Mouse (Mus musculus) skeletal muscle tissue, postnatal 0 days (tissue): Measurements from ENCODE around the gene Cbx3. TPM values are rescaled to one million over a fixed set of nuclear protein-coding genes. Genes with fewer than 3 reads are reported as not detected.

Experiments
- polyA plus RNA-seq: library from polyadenylated mRNA; unstranded; fragments of >200 nt; fragmentation: Nextera tagmentation; extraction: Ambion mirVana; gene quantifications from 2 replicates; pipeline ENCODE4 v1.2.1, GENCODE M21; 2015

The Cbx3 gene
- polyA plus RNA-seq: 181 and 191 TPM in 2 replicates

GRCm38 (mm10) chr6:51470311-51471178, at the start of gene Cbx3:
Gene Cbx3 (plus strand): TSS chr6:51470360.

DNA sequence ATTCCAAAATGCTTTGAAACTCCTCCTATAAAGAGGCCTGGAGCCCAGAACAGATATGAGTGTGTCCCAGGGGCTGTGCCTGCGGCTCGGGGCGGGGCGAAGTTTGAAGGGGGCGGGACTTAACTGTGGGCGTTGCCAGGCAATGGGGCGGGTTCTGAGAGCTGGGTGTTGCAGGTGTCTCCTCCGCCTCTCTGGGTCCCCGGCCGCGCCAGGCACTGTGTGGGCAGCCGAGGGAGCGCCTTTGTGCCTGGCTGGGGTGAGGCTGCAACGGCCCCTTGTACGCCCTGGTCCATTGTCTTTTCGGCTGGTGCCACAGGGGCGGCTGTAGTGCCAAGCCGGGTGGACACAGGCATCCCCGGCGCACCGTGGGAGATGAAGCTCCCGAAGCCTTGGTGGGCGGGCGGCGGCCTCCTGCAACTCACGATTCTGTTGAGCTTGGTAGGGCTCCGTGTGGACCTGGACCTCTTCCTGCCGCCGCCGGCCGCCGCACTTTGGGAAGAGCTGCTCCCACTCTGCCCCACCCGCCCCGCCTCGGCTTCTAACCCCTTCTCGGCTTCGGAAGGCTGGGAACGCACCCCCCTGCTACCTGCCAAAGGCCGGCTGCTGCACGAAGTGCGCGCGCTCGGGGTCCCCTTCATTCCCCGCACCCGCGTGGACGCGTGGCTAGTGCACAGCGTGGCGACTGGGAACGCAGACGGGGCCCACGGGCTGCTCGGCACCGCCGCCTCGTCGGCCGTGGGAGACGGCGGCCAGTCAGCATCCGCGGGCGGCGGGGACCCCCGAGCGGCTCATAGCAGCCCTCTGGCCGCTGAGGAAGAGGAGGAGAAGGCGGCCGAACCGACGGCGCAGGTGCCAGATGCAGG, 37.4 kb upstream of the Cbx3 start, which contains the start of gene Nfe2l3:
Nfe2l3 (plus strand) TSS at position 136 of the 863 bp plus-strand sequence.

GRCm38 (mm10) chr6:51469715-51470310, 347 bp upstream of the Cbx3 start, which contains the start of gene Hnrnpa2b1:
Gene Hnrnpa2b1 (minus strand): TSS chr6:51469894.

DNA sequence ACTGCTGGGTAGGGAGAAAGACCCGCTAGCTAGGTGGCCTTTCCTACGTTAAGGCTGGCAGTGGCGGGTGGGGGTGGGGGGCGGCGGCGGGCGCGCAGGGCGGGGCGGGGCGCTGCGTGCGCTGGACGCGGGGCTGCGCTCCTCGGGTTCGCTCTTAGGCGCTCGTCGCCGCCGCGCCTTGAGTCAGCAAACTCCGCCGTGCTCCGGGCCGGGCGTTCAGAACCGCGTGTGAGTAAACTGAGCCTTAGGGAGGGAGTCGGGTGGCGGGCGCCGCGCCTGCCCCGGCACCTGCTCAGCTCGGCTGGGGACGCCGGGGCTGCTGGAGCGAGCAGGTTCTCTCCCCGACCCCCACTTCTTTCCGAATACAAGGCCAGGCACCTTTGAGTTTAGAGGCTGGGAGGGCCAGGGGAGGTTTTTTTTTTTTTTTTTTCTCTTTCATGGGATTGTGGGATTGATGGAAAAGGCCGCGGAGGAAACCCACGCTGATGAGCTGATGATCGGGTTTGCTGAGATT, 53.7 kb downstream of the Cbx3 start, which contains the start of gene Snx10:
Snx10 (plus strand) TSS at position 95 of the 514 bp plus-strand sequence.

Other genes starting within 250 kb of the Cbx3 start
- 0.05 and 0.46 TPM in 2 replicates for gene Nfe2l3, start 37.7 kb upstream of the Cbx3 start, polyA plus RNA-seq
- 685 and 782 TPM in 2 replicates for gene Hnrnpa2b1, start 466 bp upstream of the Cbx3 start, polyA plus RNA-seq
- gene Snx10, start 53.5 kb downstream of the Cbx3 start, polyA plus RNA-seq: 5.2 and 6.8 TPM in 2 replicates